Mouse (Mus musculus): ENCODE measurements at regions not wholly inside any gene's neighbourhood (a gene's known extent, or its start where the extent isn't known, plus 50 kb on each side); places are given as distances from the start of the nearest gene placed in this dataset.

- DNase-seq, result no peak
These were observed 84.0 kb downstream of the Slc5a7 start for GRCm38 (mm10) chr17:54214804-54215203.

DNA sequence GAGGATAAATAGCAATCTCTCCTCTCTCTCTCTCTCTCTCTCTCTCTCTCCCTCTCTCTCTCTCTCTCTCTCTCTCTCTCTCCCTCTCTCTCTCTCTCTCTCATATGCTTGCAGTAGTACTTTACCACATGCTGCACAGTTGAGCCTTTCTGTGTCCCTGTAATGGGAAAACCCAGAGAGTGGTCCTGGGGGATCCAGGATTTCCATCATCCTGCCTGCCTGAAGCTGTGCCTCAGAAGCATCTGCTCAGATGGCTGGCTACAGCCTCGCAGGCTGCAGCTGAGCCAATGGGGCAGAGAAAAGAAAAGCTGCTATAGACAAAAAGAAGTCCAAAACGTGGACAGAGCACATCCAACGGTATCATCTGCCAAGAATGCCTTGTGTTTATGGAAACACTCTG is 97.1 kb downstream of the Slc5a7 start:
- no peak for DNase-seq

- no peak for DNase-seq
These were observed 106.6 kb downstream of the Slc5a7 start for GRCm38 (mm10) chr17:54192231-54192573.

DNA sequence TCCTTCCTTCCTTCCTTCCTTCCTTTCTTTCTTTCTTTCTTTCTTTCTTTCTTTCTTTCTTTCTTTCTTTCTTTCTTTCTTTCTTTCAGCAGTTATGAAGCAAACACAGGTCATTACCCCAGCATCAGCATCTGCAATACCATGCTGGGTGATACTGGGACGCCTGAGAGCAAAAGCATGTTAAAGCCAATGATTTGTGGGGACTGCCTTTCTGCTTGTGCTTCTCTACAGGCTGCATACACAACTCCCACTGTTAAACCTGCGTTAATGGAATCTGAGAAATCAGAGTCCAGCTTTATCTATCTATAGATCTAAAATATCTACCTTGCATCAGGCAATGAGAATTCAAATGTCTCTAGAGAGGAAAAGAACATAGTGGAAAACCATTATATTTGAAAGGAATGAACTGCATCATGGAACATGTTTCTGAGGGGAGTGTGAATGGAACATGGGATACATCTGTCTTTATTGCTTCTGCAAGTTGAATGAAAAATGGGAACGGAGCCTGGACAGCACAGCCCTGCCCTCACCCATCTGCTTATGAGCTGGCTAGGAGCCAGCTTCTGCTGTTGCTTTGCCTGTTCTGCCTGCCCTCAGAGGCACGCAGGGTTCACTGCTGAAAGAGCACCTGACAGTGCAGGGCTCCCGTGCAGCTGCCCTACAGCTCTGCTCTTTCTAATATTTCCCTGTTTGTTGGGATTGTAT is 107.2 kb downstream of the Slc5a7 start:
- peak; percentile 6 for DNase-seq

DNA sequence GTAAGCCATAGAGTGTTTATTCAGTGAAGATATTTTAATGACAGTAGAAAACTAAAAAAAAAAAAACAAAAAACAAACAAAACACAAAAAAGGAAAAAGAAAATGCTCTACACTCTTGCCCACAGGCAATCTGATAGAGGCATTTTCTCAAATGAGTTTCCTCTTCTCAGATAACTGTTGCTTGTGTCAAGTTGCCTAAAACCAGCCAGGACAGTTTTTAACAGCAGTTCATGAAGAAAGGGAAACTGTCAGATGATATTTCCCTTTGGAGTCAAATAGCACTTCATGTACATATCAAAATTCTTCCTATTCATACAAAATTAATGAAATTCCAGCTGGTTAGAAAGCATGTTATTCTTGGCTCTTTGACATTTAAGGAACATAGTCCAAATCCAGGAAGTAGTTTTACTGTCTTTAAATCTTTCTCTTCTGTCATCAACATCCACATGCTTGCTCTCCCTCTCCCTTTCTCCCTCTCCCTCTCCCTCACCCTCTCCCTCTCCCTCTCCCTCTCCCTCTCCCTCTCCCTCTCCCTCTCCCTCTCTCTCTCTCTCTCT is 109.8 kb downstream of the Slc5a7 start:
- no peak for DNase-seq

- no peak for DNase-seq
These were observed 116.8 kb downstream of the Slc5a7 start for GRCm38 (mm10) chr17:54182073-54182472.

- no peak for DNase-seq
These were observed 118.3 kb downstream of the Slc5a7 start for GRCm38 (mm10) chr17:54180563-54180962.

GRCm38 (mm10) chr17:54170762-54171161 is 128.1 kb downstream of the Slc5a7 start:
- DNase-seq, result no peak

- DNase-seq, result no peak
These were observed 130.8 kb downstream of the Slc5a7 start for GRCm38 (mm10) chr17:54168039-54168438.

DNA sequence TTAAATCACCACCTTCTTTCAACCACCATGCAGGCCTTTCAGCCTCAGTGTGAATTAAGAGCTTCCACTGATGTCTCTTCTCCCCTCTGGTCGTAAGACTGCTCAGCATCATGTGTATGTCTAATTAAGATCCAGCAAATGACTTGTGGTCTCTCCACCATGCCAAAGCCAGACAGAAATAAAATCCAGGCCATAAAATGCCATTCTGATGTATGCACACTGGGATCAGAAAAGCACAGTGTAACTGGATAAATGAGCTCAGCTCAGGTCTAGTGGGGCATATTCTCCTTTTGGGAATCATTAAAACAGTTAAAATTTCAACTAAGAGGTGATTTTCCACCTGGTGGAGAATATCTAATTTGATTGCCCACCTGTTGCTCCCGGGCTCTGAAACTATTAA is 136.5 kb downstream of the Slc5a7 start:
- DNase-seq, result no peak

DNA sequence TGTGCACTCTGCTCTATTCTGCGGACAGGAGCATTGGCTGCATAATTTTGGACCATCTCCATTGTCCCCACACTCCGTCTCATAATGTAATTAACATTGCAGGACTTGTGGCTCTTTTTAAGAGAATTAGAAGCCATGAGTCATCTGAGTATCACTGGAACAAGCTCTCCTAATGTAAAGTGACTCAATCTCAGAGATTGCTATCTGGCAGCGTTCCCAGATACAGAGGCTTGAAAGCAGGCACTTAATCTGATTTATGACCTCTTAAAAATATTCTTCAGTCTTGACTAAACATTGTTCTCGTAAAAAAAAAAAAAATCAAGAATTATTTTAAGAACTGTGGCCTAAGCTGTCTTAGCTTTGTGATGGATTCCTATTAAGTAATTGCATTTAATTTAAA is 140.1 kb downstream of the Slc5a7 start:
- peak; percentile 74 for DNase-seq

DNA sequence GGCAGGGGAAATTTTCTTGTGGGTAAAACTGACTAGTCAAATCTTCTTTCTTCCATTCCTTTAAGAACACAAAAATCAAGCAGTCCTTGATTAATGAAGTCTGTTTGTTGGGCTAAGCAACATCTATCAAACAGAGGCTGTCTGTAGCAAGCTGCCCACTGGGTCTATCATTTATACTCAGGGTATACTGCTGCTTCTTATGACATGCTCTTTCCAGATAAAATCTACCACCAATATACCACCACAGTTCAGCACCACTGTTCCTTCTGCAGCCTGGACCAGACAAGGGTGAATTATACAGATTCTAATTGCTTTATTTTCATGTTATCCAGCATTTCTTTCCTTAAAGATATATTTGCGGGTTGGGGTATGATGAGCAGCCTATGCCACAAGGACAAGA is 140.5 kb downstream of the Slc5a7 start:
- DNase-seq, result no peak

- no peak for DNase-seq
These were observed 143.0 kb downstream of the Slc5a7 start for GRCm38 (mm10) chr17:54155801-54156200.

GRCm38 (mm10) chr17:54154536-54154935 is 144.3 kb downstream of the Slc5a7 start:
- DNase-seq, result no peak
